Mouse (Mus musculus): ENCODE results near the gene H2-DMb1. TPM values are rescaled to one million over a fixed set of nuclear protein-coding genes. Genes with fewer than 3 reads are reported as not detected.

The H2-DMb1 gene
- total and polyA plus RNA-seq, 2 experiments from 2014 or later: 0.62 to 1.5 TPM

- H3K36me3 ChIP-seq (ENCODE audit: insufficient read depth): no peaks in the 10 kb centered on the region
- peak; percentile 21; the same call in 1 of the 2 replicates for ATAC-seq
- 0 out of 2 replicates have a peak, but pooled peaks have one; percentile 2 for TF ChIP-seq CTCF (IDR thresholded peaks at IDR 0.05; ENCODE audit: low read depth)
- no peaks in the 10 kb centered on the region for H3K9me3 ChIP-seq (ENCODE audit: low read length)
- H3K9ac ChIP-seq: no peak overlapping the region
- peaks cover 41% of the 10 kb centered on the region for H3K27me3 ChIP-seq (ENCODE audit: insufficient read depth, low read length)
- no peak for DNase-seq
- no peaks in the 10 kb centered on the region for H3K4me1 ChIP-seq (ENCODE audit: insufficient read depth)
- H3K27ac ChIP-seq (ENCODE audit: low read depth, low read length): no peak overlapping the region
- peak overlapping the region; percentile 76 for H3K4me2 ChIP-seq (ENCODE audit: low read depth)
- peak overlapping the region; percentile 42 for H3K4me3 ChIP-seq (ENCODE audit: low read depth, low read length)
- WGBS: 2% methylated on average over 32 of the region's 32 CpGs
Measured at GRCm38 (mm10) chr17:34197904-34198520, 45.1 kb downstream of the H2-DMb1 start.

GRCm38 (mm10) chr17:34198521-34198912 is 45.6 kb downstream of the H2-DMb1 start:
- Histone ChIP-seq H3K4me3 (ENCODE audit: low read depth, low read length) (peak overlapping the region; percentile 42), H3K9ac (no peak overlapping the region), H3K27me3 (ENCODE audit: insufficient read depth, low read length) (peaks cover 41% of the 10 kb centered on the region), H3K27ac (ENCODE audit: low read depth, low read length) (no peak overlapping the region), H3K36me3 (ENCODE audit: insufficient read depth) (no peaks in the 10 kb centered on the region), H3K4me2 (ENCODE audit: low read depth) (peak overlapping the region; percentile 76), H3K9me3 (ENCODE audit: low read length) (no peaks in the 10 kb centered on the region), H3K4me1 (ENCODE audit: insufficient read depth) (no peaks in the 10 kb centered on the region)
- ATAC-seq (no peak), DNase-seq (no peak)
- 10% methylated on average over 11 of the region's 11 CpGs for WGBS
- TF ChIP-seq CTCF (IDR thresholded peaks at IDR 0.05; ENCODE audit: low read depth): no peak

- TF ChIP-seq CTCF (IDR thresholded peaks at IDR 0.05; ENCODE audit: low read depth): no peak
- DNase-seq: no peak
- Histone ChIP-seq H3K27ac (ENCODE audit: low read depth, low read length) (no peak overlapping the region), H3K4me2 (ENCODE audit: low read depth) (no peak overlapping the region), H3K4me3 (ENCODE audit: low read depth, low read length) (no peak overlapping the region), H3K4me1 (ENCODE audit: insufficient read depth) (no peaks in the 10 kb centered on the region), H3K36me3 (ENCODE audit: insufficient read depth) (no peaks in the 10 kb centered on the region), H3K9ac (no peak overlapping the region), H3K27me3 (ENCODE audit: insufficient read depth, low read length) (peaks cover 41% of the 10 kb centered on the region), H3K9me3 (ENCODE audit: low read length) (no peaks in the 10 kb centered on the region)
- ATAC-seq: no peak
- 65% methylated on average over 12 of the region's 12 CpGs for WGBS
Measured at GRCm38 (mm10) chr17:34199050-34199619, 46.3 kb downstream of the H2-DMb1 start.

- TF ChIP-seq CTCF (IDR thresholded peaks at IDR 0.05; ENCODE audit: low read depth): no peak
- Histone ChIP-seq H3K36me3 (ENCODE audit: insufficient read depth) (no peaks in the 10 kb centered on the region), H3K4me2 (ENCODE audit: low read depth) (no peak overlapping the region), H3K4me1 (ENCODE audit: insufficient read depth) (no peaks in the 10 kb centered on the region), H3K9me3 (ENCODE audit: low read length) (no peaks in the 10 kb centered on the region), H3K27ac (ENCODE audit: low read depth, low read length) (no peak overlapping the region), H3K9ac (no peak overlapping the region), H3K27me3 (ENCODE audit: insufficient read depth, low read length) (peaks cover 37% of the 10 kb centered on the region), H3K4me3 (ENCODE audit: low read depth, low read length) (no peak overlapping the region)
- 84% methylated on average over 10 of the region's 10 CpGs for WGBS
- no peak for ATAC-seq
- no peak for DNase-seq
Measured at GRCm38 (mm10) chr17:34200047-34200446, 47.2 kb downstream of the H2-DMb1 start.

- Histone ChIP-seq H3K36me3 (ENCODE audit: insufficient read depth) (no peaks in the 10 kb centered on the region), H3K4me2 (ENCODE audit: low read depth) (no peak overlapping the region), H3K9ac (no peak overlapping the region), H3K4me1 (ENCODE audit: insufficient read depth) (no peaks in the 10 kb centered on the region), H3K27me3 (ENCODE audit: insufficient read depth, low read length) (peaks cover 35% of the 10 kb centered on the region), H3K4me3 (ENCODE audit: low read depth, low read length) (no peak overlapping the region), H3K27ac (ENCODE audit: low read depth, low read length) (no peak overlapping the region), H3K9me3 (ENCODE audit: low read length) (no peaks in the 10 kb centered on the region)
- WGBS: 87% methylated on average over 16 of the region's 16 CpGs
- TF ChIP-seq CTCF (IDR thresholded peaks at IDR 0.05; ENCODE audit: low read depth): no peak
- ATAC-seq (no peak), DNase-seq (no peak)
Measured at GRCm38 (mm10) chr17:34200772-34201505, 48.1 kb downstream of the H2-DMb1 start.

- Histone ChIP-seq H3K9ac (no peak overlapping the region), H3K27me3 (ENCODE audit: insufficient read depth, low read length) (peaks cover 29% of the 10 kb centered on the region), H3K4me3 (ENCODE audit: low read depth, low read length) (no peak overlapping the region), H3K4me2 (ENCODE audit: low read depth) (no peak overlapping the region), H3K27ac (ENCODE audit: low read depth, low read length) (no peak overlapping the region), H3K9me3 (ENCODE audit: low read length) (no peaks in the 10 kb centered on the region), H3K36me3 (ENCODE audit: insufficient read depth) (no peaks in the 10 kb centered on the region), H3K4me1 (ENCODE audit: insufficient read depth) (no peaks in the 10 kb centered on the region)
- no peak for TF ChIP-seq CTCF (IDR thresholded peaks at IDR 0.05; ENCODE audit: low read depth)
- no peak for DNase-seq
- no peak for ATAC-seq
- 76% methylated on average over 7 of the region's 7 CpGs for WGBS
Measured at GRCm38 (mm10) chr17:34201506-34202055, 48.7 kb downstream of the H2-DMb1 start.

All from forebrain, postnatal 0 days (tissue).